Mouse (Mus musculus): Measurements from ENCODE around the gene Tmem236. TPM values are rescaled to one million over a fixed set of nuclear protein-coding genes. Genes with fewer than 3 reads are reported as not detected.

Tmem236 gene
- polyA plus RNA-seq, 1 experiment from 2014 or later, result not detected

GRCm38 (mm10) chr2:14204308-14204707, 30.0 kb downstream of the Tmem236 start:
- H3K9ac ChIP-seq (ENCODE audit: low read depth, low read length), result no peak overlapping the region
- no peaks in the 10 kb centered on the region for H3K9me3 ChIP-seq (replicated peaks; ENCODE audit: control insufficient read depth, low read length)
- ATAC-seq (replicated peaks; ENCODE audit: insufficient number of reproducible peaks, low FRiP score, low TSS enrichment), result no peak
- no peaks in the 10 kb centered on the region for H3K27me3 ChIP-seq (ENCODE audit: control insufficient read depth, insufficient read depth, low read length)
- H3K36me3 ChIP-seq (ENCODE audit: control insufficient read depth, insufficient read depth, low read length), result no peaks in the 10 kb centered on the region
- no peak overlapping the region for H3K4me3 ChIP-seq (ENCODE audit: low read depth, low read length)
- H3K4me2 ChIP-seq, result no peak overlapping the region
- WGBS (ENCODE audit: insufficient replicate concordance), result 69% methylated on average over 1 of the region's 1 CpGs
- no peaks in the 10 kb centered on the region for H3K4me1 ChIP-seq (ENCODE audit: control insufficient read depth, insufficient read depth, low read length)
- H3K27ac ChIP-seq (ENCODE audit: low read depth, low read length), result no peak overlapping the region

- Histone ChIP-seq H3K4me3 (ENCODE audit: low read depth, low read length) (no peak overlapping the region), H3K27ac (ENCODE audit: low read depth, low read length) (no peak overlapping the region), H3K36me3 (ENCODE audit: control insufficient read depth, insufficient read depth, low read length) (no peaks in the 10 kb centered on the region), H3K4me2 (no peak overlapping the region), H3K4me1 (ENCODE audit: control insufficient read depth, insufficient read depth, low read length) (no peaks in the 10 kb centered on the region), H3K9me3 (replicated peaks; ENCODE audit: control insufficient read depth, low read length) (no peaks in the 10 kb centered on the region), H3K27me3 (ENCODE audit: control insufficient read depth, insufficient read depth, low read length) (no peaks in the 10 kb centered on the region), H3K9ac (ENCODE audit: low read depth, low read length) (no peak overlapping the region)
- 64% methylated on average over 4 of the region's 4 CpGs for WGBS (ENCODE audit: insufficient replicate concordance)
- ATAC-seq (replicated peaks; ENCODE audit: insufficient number of reproducible peaks, low FRiP score, low TSS enrichment), result no peak
Measured at GRCm38 (mm10) chr2:14206798-14207197, 32.5 kb downstream of the Tmem236 start.

- no peaks in the 10 kb centered on the region for H3K9me3 ChIP-seq (replicated peaks; ENCODE audit: control insufficient read depth, low read length)
- H3K27me3 ChIP-seq (ENCODE audit: control insufficient read depth, insufficient read depth, low read length), result no peaks in the 10 kb centered on the region
- no peak overlapping the region for H3K9ac ChIP-seq (ENCODE audit: low read depth, low read length)
- no peaks in the 10 kb centered on the region for H3K4me1 ChIP-seq (ENCODE audit: control insufficient read depth, insufficient read depth, low read length)
- H3K4me2 ChIP-seq, result no peak overlapping the region
- H3K36me3 ChIP-seq (ENCODE audit: control insufficient read depth, insufficient read depth, low read length), result no peaks in the 10 kb centered on the region
- ATAC-seq (replicated peaks; ENCODE audit: insufficient number of reproducible peaks, low FRiP score, low TSS enrichment), result no peak
- H3K27ac ChIP-seq (ENCODE audit: low read depth, low read length), result no peak overlapping the region
- no peak overlapping the region for H3K4me3 ChIP-seq (ENCODE audit: low read depth, low read length)
- whole genome bisulfite sequencing (ENCODE audit: insufficient replicate concordance), result 77% methylated on average over 1 of the region's 1 CpGs
Measured at GRCm38 (mm10) chr2:14210731-14211130, 36.4 kb downstream of the Tmem236 start.

- Histone ChIP-seq H3K4me2 (no peak overlapping the region), H3K36me3 (ENCODE audit: control insufficient read depth, insufficient read depth, low read length) (no peaks in the 10 kb centered on the region), H3K27me3 (ENCODE audit: control insufficient read depth, insufficient read depth, low read length) (no peaks in the 10 kb centered on the region), H3K4me1 (ENCODE audit: control insufficient read depth, insufficient read depth, low read length) (no peaks in the 10 kb centered on the region), H3K4me3 (ENCODE audit: low read depth, low read length) (no peak overlapping the region), H3K27ac (ENCODE audit: low read depth, low read length) (no peak overlapping the region), H3K9ac (ENCODE audit: low read depth, low read length) (no peak overlapping the region), H3K9me3 (replicated peaks; ENCODE audit: control insufficient read depth, low read length) (no peaks in the 10 kb centered on the region)
- no peak for ATAC-seq (replicated peaks; ENCODE audit: insufficient number of reproducible peaks, low FRiP score, low TSS enrichment)
Measured at GRCm38 (mm10) chr2:14211606-14212005, 37.3 kb downstream of the Tmem236 start.

GRCm38 (mm10) chr2:14214764-14215163, 40.4 kb downstream of the Tmem236 start:
- no peak for ATAC-seq (replicated peaks; ENCODE audit: insufficient number of reproducible peaks, low FRiP score, low TSS enrichment)

GRCm38 (mm10) chr2:14216653-14217052, 42.3 kb downstream of the Tmem236 start:
- no peak for ATAC-seq (replicated peaks; ENCODE audit: insufficient number of reproducible peaks, low FRiP score, low TSS enrichment)
- WGBS (ENCODE audit: insufficient replicate concordance), result 73% methylated on average over 3 of the region's 3 CpGs

More at GRCm38 (mm10) chr2:14214764-14215163, 40.4 kb downstream of the Tmem236 start:
- Histone ChIP-seq H3K9me3 (replicated peaks; ENCODE audit: control insufficient read depth, low read length) (no peaks in the 10 kb centered on the region), H3K36me3 (ENCODE audit: control insufficient read depth, insufficient read depth, low read length) (no peaks in the 10 kb centered on the region), H3K27me3 (ENCODE audit: control insufficient read depth, insufficient read depth, low read length) (no peaks in the 10 kb centered on the region), H3K4me3 (ENCODE audit: low read depth, low read length) (no peak overlapping the region), H3K27ac (ENCODE audit: low read depth, low read length) (no peak overlapping the region), H3K9ac (ENCODE audit: low read depth, low read length) (no peak overlapping the region), H3K4me2 (no peak overlapping the region), H3K4me1 (ENCODE audit: control insufficient read depth, insufficient read depth, low read length) (no peaks in the 10 kb centered on the region)
- 63% methylated on average over 3 of the region's 3 CpGs for WGBS (ENCODE audit: insufficient replicate concordance)

GRCm38 (mm10) chr2:14218126-14218525, 43.8 kb downstream of the Tmem236 start:
- no peaks in the 10 kb centered on the region for H3K36me3 ChIP-seq (ENCODE audit: control insufficient read depth, insufficient read depth, low read length)
- H3K9me3 ChIP-seq (replicated peaks; ENCODE audit: control insufficient read depth, low read length), result no peaks in the 10 kb centered on the region
- no peak overlapping the region for H3K4me2 ChIP-seq
- no peaks in the 10 kb centered on the region for H3K27me3 ChIP-seq (ENCODE audit: control insufficient read depth, insufficient read depth, low read length)
- ATAC-seq (replicated peaks; ENCODE audit: insufficient number of reproducible peaks, low FRiP score, low TSS enrichment), result no peak
- H3K9ac ChIP-seq (ENCODE audit: low read depth, low read length), result no peak overlapping the region
- 70% methylated on average over 6 of the region's 6 CpGs for WGBS (ENCODE audit: insufficient replicate concordance)
- no peak overlapping the region for H3K27ac ChIP-seq (ENCODE audit: low read depth, low read length)
- H3K4me3 ChIP-seq (ENCODE audit: low read depth, low read length), result no peak overlapping the region
- H3K4me1 ChIP-seq (ENCODE audit: control insufficient read depth, insufficient read depth, low read length), result 0 out of 2 replicates have a peak, but pooled peaks cover 3% of the 10 kb centered on the region

More at GRCm38 (mm10) chr2:14216653-14217052, 42.3 kb downstream of the Tmem236 start:
- Histone ChIP-seq H3K36me3 (ENCODE audit: control insufficient read depth, insufficient read depth, low read length) (no peaks in the 10 kb centered on the region), H3K4me2 (no peak overlapping the region), H3K9me3 (replicated peaks; ENCODE audit: control insufficient read depth, low read length) (no peaks in the 10 kb centered on the region), H3K4me1 (ENCODE audit: control insufficient read depth, insufficient read depth, low read length) (no peaks in the 10 kb centered on the region), H3K9ac (ENCODE audit: low read depth, low read length) (no peak overlapping the region), H3K27ac (ENCODE audit: low read depth, low read length) (no peak overlapping the region), H3K4me3 (ENCODE audit: low read depth, low read length) (no peak overlapping the region), H3K27me3 (ENCODE audit: control insufficient read depth, insufficient read depth, low read length) (no peaks in the 10 kb centered on the region)

- Histone ChIP-seq H3K36me3 (ENCODE audit: control insufficient read depth, insufficient read depth, low read length) (no peaks in the 10 kb centered on the region), H3K9ac (ENCODE audit: low read depth, low read length) (no peak overlapping the region), H3K27ac (ENCODE audit: low read depth, low read length) (no peak overlapping the region), H3K27me3 (ENCODE audit: control insufficient read depth, insufficient read depth, low read length) (no peaks in the 10 kb centered on the region), H3K4me2 (no peak overlapping the region), H3K4me1 (ENCODE audit: control insufficient read depth, insufficient read depth, low read length) (0 out of 2 replicates have a peak, but pooled peaks cover 3% of the 10 kb centered on the region), H3K9me3 (replicated peaks; ENCODE audit: control insufficient read depth, low read length) (no peaks in the 10 kb centered on the region), H3K4me3 (ENCODE audit: low read depth, low read length) (no peak overlapping the region)
- ATAC-seq (replicated peaks; ENCODE audit: insufficient number of reproducible peaks, low FRiP score, low TSS enrichment), result no peak
- WGBS (ENCODE audit: insufficient replicate concordance), result 84% methylated on average over 4 of the region's 4 CpGs
Measured at GRCm38 (mm10) chr2:14224387-14224786, 50.1 kb downstream of the Tmem236 start.

- Histone ChIP-seq H3K27me3 (ENCODE audit: control insufficient read depth, insufficient read depth, low read length) (no peaks in the 10 kb centered on the region), H3K9ac (ENCODE audit: low read depth, low read length) (no peak overlapping the region), H3K4me1 (ENCODE audit: control insufficient read depth, insufficient read depth, low read length) (no peaks in the 10 kb centered on the region), H3K36me3 (ENCODE audit: control insufficient read depth, insufficient read depth, low read length) (no peaks in the 10 kb centered on the region), H3K9me3 (replicated peaks; ENCODE audit: control insufficient read depth, low read length) (no peaks in the 10 kb centered on the region), H3K4me3 (ENCODE audit: low read depth, low read length) (no peak overlapping the region), H3K27ac (ENCODE audit: low read depth, low read length) (no peak overlapping the region), H3K4me2 (no peak overlapping the region)
- 66% methylated on average over 6 of the region's 6 CpGs for WGBS (ENCODE audit: insufficient replicate concordance)
- no peak for ATAC-seq (replicated peaks; ENCODE audit: insufficient number of reproducible peaks, low FRiP score, low TSS enrichment)
Measured at GRCm38 (mm10) chr2:14228495-14228894, 54.2 kb downstream of the Tmem236 start.
